Mouse (Mus musculus) erythroid progenitor cell, adult 5-6 weeks (primary cell): ENCODE data around the gene Cdc37l1. TPM values are rescaled to one million over a fixed set of nuclear protein-coding genes. Genes with fewer than 3 reads are reported as not detected.
A peak's percentile ranks its signal among the peaks of the same experiment; 100 is the strongest.
"Not testable (repeated sequence)": the region's sequence is repeated elsewhere in the genome, so short reads cannot be mapped to it uniquely, and the experiment has no call there.

ENCODE experiments used
- ATAC-seq: replicated peaks from 2 replicates; pipeline ENCODE4 v1.8.0; 2016; ENCODE audit warnings: moderate number of reproducible peaks, mild to moderate bottlenecking, moderate TSS enrichment, inconsistent platforms; ENCODE audit not compliant: poor library complexity, low FRiP score, severe bottlenecking
- total RNA-seq, 2 experiments: library from RNA; stranded (forward) in 1 of 2; stranded (reverse) in 1 of 2; fragments of 150-400 nt in 1 of 2; fragments of 186-747, 209-891 nt in 1 of 2; gene quantifications; 2 replicates each; pipeline versions ENCODE4 v1.2.3 to v1.2.4; 2015 to 2017; ENCODE audit warnings: low replicate concordance in 2 of 2

The Cdc37l1 gene
- total RNA-seq, 2 experiments from 2014 or later, result 41.8 to 43.2 TPM

- ATAC-seq, result no peak
Measured at GRCm38 (mm10) chr19:28997976-28998630, 8.0 kb downstream of the Cdc37l1 start.

DNA sequence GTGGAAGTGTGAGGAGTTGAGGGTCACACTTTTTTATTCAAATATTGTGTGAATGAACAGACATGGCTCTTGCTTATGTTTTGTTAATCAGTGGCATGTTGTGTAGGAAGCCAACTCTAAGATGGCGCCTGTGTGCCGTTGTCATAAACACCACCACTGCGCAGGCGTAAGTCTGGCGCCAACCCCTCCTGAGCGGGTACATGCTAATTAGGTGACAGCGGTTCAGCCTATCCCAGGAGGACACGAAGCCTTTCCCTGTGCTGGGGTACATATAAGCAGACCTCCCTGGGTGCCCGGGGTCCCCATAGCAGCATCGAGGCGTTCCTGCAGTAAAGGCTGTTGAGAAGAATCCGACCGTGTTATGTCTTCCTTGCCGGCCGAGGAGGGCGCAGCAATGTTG lies 10.2 kb downstream of the Cdc37l1 start:
- not testable (repeated sequence) for ATAC-seq

DNA sequence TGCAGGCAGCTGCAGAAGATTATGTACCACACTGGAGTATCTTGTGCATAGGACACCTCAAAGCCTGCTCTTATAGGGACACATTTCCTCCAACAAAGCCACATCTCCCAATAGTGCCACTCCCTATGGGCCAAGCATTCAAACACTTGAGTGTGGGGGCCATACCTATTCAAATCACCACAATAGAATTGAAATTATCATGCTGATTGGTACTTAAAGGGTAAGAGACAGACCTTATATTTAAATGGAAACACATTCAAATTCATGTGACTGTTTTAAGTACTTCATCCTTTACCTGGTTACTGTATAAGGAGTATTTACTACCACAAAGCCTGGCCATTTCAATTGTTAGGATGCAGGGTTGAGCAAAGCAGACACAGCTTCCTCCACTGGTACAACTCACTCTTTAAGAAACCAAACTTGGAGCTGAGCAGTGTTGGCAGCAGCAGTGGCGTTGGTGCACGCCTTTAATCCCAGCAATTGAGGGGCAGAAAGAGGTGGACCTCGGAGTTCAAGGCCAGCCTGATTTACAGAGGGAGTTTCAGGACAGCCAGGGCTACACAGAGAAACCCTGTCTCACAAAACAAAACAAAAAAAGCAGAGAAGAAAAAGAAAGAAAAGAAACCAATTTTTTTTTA lies 18.0 kb downstream of the Cdc37l1 start:
- no peak for ATAC-seq

- no peak for ATAC-seq
Measured at GRCm38 (mm10) chr19:29009046-29009445, 18.9 kb downstream of the Cdc37l1 start.

GRCm38 (mm10) chr19:29011355-29011990 lies 21.3 kb downstream of the Cdc37l1 start:
- ATAC-seq, result no peak

- no peak for ATAC-seq
Measured at GRCm38 (mm10) chr19:29014466-29015055, 24.4 kb downstream of the Cdc37l1 start.

DNA sequence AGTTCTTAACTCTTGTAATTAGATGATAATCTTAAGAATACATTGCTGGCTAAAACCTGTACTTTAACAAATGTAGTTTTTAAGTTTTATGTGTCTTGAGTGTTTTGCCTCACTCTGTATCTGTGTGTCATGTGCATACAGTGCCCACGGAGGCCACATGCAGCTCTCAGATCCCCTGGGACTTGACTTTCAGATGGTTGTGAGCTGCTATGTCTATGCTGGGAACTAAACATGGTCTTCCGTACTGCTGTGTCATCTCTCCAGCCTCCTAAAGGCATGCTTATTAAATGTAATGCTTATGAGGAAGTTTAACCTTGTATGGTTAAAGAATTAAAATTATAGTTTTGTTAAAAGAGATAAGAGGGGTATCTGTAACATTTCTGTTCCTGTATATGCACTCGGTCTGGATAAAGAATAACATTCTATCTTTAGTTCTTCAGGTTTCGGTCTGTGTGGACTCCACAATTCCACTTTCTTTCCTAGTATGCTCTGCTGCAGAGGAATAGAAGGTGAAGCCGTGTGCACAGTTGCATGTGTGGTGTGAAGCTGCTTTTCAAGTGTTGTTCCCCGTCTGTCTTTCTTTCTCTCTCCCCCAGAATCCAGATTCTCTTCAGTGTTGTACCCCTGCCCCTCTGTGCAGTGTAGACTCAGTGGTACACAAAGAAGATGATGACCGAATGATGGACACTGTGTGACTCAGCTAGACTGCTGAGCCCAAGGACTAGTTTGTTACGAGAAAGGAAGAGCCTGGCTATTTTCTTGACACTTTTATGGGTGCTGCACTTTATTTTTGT lies 25.5 kb downstream of the Cdc37l1 start:
- 0 out of 2 replicates have a peak, but pooled peaks have one; percentile 34 for ATAC-seq

DNA sequence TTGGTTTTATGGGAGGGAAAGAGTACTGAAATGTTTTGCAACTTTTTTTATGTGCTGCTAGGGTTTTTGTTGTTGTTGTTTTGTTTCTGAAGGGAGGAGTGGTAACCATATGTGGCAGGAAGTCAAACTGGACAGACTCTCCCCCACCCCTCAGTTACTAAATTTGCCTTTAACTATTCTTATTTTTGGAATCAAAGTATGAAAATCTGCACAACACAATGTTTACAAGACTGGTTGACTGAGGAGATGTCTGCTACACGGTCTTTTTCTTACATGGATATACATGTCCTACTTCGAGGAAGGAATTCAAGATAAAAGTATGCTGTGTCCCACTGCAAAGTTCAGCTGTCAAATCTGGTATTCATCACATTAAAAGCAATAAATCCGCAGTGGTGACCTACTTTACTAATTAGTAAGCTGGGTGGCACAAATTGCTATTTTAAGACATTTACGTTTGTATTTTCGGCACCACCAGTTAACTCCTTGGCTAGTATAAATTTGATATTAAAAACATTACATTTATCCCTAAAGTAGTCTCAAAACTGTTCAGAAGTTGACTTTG lies 26.1 kb downstream of the Cdc37l1 start:
- ATAC-seq, result no peak

GRCm38 (mm10) chr19:29016786-29017185 lies 26.6 kb downstream of the Cdc37l1 start:
- no peak for ATAC-seq

DNA sequence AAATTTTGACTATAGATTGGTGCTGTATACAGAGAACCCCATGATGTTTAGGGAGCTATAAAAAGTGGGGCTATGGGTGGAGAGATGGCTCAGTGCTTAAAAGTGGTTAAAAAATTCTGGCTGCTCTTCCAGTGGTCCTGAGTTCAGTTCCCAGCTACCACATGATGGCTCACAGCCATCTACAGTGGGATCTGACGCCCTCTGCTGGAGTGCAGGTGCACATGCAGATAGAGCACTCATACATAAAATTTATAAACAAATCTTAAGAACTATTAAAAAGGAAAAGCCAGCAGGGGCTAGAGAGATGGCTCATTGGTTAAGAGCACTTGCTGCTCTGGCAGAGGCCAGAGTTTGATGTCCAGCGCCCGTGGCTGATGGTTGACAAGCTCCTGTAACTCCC lies 29.5 kb downstream of the Cdc37l1 start:
- no peak for ATAC-seq

DNA sequence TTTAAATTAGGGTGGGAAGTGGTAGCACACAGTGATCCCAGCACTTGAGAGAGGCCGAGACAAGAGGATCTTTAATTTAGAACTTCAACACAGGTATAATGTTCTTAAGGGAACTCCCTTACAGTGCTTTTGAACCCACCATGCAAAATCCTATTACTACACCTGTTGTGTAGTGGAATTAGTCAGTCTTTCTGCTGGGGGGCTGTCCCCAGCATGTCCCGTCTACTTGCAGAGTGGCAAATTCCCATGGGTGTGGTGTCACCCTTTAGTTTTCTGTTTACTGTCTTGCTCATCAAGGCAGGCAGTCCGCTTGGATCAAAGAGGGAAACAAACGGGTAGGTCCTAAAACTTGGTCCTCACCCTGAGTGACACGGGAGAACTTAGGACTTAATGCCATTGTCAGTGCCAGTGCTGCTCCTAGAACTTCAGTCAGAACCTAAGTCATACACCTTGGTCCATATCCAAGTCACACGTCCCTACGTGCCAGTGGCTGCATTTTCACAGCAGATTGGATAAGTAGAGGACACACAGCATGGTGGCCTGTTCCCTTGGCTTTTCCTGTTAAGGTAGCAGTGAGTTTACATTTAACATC lies 31.7 kb downstream of the Cdc37l1 start:
- ATAC-seq, result no peak

DNA sequence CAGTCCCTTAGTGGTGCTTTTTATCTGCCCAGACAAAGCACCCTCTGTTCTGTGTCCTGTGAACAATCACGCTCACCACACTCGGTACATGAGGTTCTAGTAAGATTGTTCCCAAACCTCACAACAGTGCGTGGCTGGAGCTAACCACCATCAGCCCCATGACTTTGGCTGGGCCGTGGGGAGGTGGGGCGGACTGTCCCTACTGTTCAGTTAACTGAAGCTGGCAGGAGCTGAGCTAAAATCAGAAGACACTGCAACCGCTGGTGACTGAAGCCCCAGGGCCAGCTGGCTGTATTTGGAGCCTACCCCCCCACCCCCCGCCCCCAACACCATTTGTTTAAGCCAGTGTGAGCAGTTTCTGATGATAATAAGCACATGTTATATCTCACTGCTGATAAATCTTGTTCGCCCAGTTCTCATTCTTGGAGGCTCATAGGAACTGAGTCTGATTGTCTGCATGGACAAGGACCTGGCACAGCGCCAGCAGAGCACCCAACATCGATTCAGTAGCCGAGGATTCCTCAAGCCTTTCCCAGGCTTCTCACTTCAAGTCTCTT lies 34.3 kb downstream of the Cdc37l1 start:
- no peak for ATAC-seq

- no peak for ATAC-seq
Measured at GRCm38 (mm10) chr19:29031788-29032187, 41.6 kb downstream of the Cdc37l1 start.

DNA sequence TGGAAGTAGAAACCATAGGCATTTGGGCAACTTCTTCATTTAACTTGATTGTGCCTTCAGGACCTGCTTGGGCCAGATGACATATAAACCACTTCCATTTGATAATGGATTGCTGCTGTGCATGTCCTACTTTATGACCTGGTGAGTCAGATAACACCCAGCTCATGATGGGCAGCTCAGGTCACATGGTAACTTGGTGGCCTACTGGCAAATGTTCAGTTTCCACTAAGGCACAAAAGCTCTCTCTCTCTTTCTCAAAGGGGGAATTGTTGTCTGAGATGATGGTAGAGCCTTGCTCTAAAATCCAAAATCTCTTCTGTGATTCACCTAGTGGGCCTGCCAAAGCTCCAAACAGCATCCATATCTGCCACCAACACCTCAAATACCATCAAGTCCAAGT lies 42.5 kb downstream of the Cdc37l1 start:
- ATAC-seq, result no peak

GRCm38 (mm10) chr19:29037026-29037425 lies 46.9 kb downstream of the Cdc37l1 start:
- ATAC-seq, result no peak

- no peak for ATAC-seq
Measured at GRCm38 (mm10) chr19:29037541-29037940, 47.4 kb downstream of the Cdc37l1 start.

DNA sequence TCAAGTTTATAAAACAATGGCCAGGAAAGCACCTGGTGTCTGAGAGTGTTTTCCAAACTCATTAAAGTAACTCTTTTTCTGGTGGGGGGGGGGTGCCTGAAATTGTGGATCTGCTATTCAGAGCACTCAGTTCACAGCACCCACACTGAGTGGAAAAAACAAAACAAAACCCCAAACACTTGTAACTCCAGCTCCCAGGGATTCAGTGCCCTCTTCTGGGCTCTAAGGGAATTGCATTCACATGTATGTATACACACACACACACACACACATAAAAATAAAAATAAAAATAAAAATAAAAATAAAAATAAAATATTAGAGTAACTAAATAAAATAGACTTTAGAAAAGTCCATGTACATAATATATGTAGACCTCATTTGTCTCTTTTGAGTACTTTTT lies 49.2 kb downstream of the Cdc37l1 start:
- no peak for ATAC-seq

GRCm38 (mm10) chr19:29040206-29040605 lies 50.1 kb downstream of the Cdc37l1 start:
- no peak for ATAC-seq

GRCm38 (mm10) chr19:29042143-29042542 lies 52.0 kb downstream of the Cdc37l1 start:
- ATAC-seq, result no peak
